Mouse (Mus musculus) B cell, adult 2 months (primary cell): ENCODE data around the gene Ccpg1.

Experiments used
- DNase-seq, 2 experiments: peaks; one replicate each; pipeline ENCODE4 v3.0.0; 2022

Ccpg1 gene

DNA sequence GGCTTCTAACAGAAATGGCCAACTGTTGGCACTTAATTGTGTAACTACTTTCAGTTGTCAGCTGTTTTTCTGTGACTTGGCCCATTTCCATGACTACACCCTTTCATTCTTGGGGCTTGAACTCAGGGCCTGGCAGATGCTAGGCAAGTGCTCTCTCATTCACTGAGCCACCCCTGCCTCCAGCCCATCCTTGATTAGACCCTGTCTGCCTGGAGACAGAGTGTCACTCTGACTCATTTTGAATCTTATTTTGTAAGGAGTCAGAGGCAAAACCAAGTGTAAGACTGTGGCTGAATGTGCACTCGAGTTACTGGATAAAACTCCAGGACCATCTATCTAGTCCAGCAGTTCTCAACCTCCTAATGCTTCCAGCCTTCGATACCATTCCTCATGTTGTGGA is 62.7 kb downstream of the Ccpg1 start:
- DNase-seq = no peak

DNA sequence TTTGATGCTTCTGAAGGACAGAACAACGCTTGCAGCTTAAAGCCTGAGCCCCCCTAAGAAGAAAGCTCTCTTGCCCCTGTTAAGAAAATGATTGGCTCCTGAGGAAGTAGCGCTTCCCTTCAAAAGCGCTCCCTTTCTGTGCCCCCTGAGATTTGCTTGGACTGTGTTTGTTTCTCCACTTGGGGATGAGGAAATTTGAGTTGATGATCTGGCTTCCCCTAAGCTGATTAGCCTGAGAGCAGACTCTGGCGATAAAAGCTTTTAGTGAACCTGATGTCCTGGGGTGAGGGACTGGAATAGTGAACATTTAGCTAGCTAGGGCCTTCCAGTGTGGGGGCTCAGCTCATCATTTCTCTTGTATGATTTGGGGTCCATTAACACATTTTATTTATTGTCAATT is 63.7 kb downstream of the Ccpg1 start:
- DNase-seq = no peak

DNA sequence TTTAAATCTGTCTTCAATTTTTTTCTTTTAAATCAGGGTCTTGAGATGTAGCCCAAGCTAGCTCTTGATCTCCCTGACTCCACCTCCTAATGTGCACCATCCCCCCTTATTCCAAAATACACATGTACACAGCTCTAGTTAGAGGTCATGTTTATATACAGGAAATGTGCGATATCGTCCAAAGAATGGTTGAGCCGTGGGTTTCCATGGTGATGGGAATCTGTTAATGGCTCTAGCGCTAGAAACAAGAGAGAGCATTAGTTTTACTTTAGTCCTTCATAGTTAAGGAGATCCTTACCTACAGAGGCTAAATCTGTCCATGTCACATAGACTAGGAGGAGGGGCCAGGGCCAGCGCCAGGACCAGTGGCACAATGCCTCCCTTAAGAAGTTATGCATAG is 64.6 kb downstream of the Ccpg1 start:
- DNase-seq = no peak

DNA sequence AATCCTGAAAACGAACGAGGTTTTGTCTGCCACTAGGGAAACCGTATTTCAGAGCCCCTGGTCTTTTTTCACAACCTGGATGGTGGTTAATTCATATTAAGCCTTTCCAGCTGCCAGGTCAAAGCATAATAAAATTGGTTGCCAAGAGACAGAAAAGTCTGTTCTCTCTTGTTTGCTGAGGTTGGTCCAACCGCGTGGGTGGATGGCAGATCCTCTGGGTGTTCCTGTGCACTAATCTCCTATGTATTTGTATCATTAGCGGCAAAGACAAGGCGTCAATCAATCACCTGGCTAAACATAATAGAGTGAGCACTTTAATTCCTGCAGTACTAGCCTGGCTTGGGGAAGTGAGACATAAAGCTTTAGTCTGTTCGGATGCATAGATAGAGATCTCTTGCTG is 65.4 kb downstream of the Ccpg1 start:
- no peak for DNase-seq

DNA sequence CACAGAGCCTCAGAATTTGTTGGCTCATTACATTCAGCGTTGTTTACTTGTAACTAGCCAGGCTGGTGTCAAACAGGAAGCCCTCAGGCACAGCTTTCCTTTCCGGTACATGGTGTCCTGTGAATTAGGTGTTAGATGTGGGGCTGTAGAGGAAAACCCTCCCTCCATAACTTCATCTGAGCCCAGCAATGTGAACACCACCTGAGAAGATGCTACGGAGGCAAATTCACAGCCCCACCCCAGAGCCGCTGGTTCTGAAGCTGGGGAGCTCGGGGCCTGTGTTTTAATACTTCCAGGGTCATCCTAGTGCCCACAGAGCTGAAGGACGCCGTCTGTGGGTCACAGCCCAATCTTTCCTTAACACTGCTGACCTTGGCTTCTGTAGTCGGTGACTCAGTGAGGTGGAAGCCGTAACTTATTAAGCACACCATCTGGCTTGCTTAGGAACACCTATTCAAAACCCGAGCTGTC is 70.2 kb downstream of the Ccpg1 start:
- no peak for DNase-seq

DNA sequence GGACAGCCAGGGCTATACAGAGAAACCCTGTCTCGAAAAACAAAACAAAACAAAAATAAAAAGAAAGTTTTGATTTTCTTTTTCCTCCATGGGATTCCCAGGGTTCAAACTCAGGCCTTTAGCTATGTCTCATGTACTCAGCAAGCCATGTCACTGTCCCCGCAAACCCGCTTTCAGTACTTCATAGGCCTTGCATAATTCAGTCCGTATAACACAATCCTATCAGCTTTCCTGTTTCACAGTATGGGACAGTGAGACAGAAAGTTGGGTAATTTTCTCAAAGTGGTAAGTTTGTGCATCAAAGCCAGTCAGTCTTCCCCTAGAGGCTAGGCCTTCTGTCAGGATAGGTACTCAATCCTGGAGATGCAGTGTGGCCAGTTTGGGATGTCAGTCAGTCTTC is 74.0 kb downstream of the Ccpg1 start:
- DNase-seq = no peak

DNA sequence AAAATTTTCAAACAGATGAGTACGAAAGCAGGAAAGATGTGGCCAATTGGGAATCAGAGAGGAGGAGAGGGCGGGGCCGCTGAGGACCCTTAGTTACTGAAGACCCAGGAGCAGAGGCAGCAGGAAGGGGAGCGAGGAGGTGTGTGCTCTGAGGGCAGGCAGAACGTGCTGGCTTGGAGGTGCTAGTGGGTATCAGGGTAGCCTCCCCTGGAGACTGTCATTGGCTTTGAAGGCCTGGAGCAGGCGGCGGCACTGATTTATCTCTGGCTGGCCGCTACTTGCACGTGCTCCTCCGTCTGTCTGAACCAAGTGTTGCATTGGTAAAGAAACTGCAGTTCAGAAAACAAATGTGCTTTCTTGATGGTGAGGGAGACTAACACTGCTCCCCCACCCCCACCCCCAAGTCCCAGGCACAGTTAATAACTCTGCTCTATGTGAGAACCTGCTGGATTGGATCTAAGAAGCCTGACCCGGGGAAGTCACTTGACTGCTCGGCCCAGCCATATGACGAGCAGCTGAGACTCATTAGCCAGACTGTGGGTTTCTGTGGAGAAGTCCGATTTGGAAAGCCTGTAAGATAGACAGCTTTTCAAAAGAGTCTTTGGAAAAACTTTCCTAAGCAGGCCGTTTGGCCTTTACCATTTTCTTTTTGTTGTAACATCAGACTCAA is 78.5 kb downstream of the Ccpg1 start:
- DNase-seq = no peak
